30 mouse cellular contexts compared by ENCODE assay signal in genomic region chr9:101002841-101003240, GRCm38 (mm10).
"Had no signal": no experiment of that assay in that cellular context is flagged by ENCODE, and none has a peak within 500 bp of the region (broad histone marks: within the 10 kb centered on the region; RNA-seq: fewer than 3 reads in every experiment).

No protein-coding gene starts in this region.

- H3K27me3 ChIP-seq: limb, embryonic 12.5 days; limb, embryonic 13.5 days; limb, embryonic 15.5 days; liver, embryonic 12.5 days; liver, embryonic 13.5 days; liver, embryonic 15.5 days; lung, embryonic 15.5 days; megakaryocyte, embryonic 14.5 days; midbrain, embryonic 12.5 days; midbrain, embryonic 13.5 days; midbrain, embryonic 15.5 days; neural tube, embryonic 12.5 days had no signal

- H3K4me1 ChIP-seq: limb, embryonic 10.5 days; limb, embryonic 12.5 days; liver, embryonic 12.5 days; liver, embryonic 13.5 days; liver, embryonic 15.5 days; megakaryocyte, embryonic 14.5 days; midbrain, embryonic 10.5 days; midbrain, embryonic 12.5 days; midbrain, embryonic 13.5 days; midbrain, embryonic 15.5 days; neural tube, embryonic 12.5 days had no signal

- H3K9me3 ChIP-seq: limb, embryonic 10.5 days; liver, embryonic 13.5 days; liver, embryonic 15.5 days; lung, embryonic 15.5 days; midbrain, embryonic 10.5 days; midbrain, embryonic 13.5 days; midbrain, embryonic 15.5 days had no signal

- H3K36me3 ChIP-seq: midbrain, embryonic 15.5 days; neural tube, embryonic 12.5 days had no signal

- H3K9ac ChIP-seq: limb, embryonic 12.5 days; limb, embryonic 13.5 days; limb, embryonic 15.5 days; liver, embryonic 12.5 days; liver, embryonic 13.5 days; liver, embryonic 14.5 days; liver, embryonic 15.5 days; liver, postnatal 0 days; lung, embryonic 14.5 days; lung, embryonic 15.5 days; midbrain, embryonic 12.5 days; midbrain, embryonic 13.5 days; midbrain, embryonic 15.5 days; neural tube, embryonic 12.5 days had no signal

- H3K27ac ChIP-seq: limb, embryonic 10.5 days; limb, embryonic 12.5 days; limb, embryonic 13.5 days; limb, embryonic 15.5 days; liver, embryonic 12.5 days; liver, embryonic 13.5 days; liver, embryonic 14.5 days; liver, embryonic 15.5 days; lung, embryonic 15.5 days; macrophage; midbrain, embryonic 10.5 days; midbrain, embryonic 12.5 days; midbrain, embryonic 13.5 days; midbrain, embryonic 15.5 days; neural tube, embryonic 12.5 days had no signal

- H3K4me2 ChIP-seq: limb, embryonic 12.5 days; limb, embryonic 13.5 days; limb, embryonic 15.5 days; liver, embryonic 12.5 days; liver, embryonic 13.5 days; liver, embryonic 15.5 days; lung, embryonic 14.5 days; lung, embryonic 15.5 days; midbrain, embryonic 11.5 days; midbrain, embryonic 12.5 days; midbrain, embryonic 13.5 days; midbrain, embryonic 15.5 days; neural tube, embryonic 12.5 days had no signal

- ATAC-seq: liver, embryonic 12.5 days; liver, postnatal 0 days; lung, postnatal 0 days; midbrain, embryonic 13.5 days; midbrain, embryonic 15.5 days; midbrain, embryonic 16.5 days had no signal

- H3K4me3 ChIP-seq: limb, embryonic 10.5 days; limb, embryonic 12.5 days; limb, embryonic 13.5 days; limb, embryonic 15.5 days; liver, embryonic 12.5 days; liver, embryonic 13.5 days; liver, embryonic 15.5 days; lung, embryonic 15.5 days; megakaryocyte, embryonic 14.5 days; midbrain, embryonic 10.5 days; midbrain, embryonic 12.5 days; midbrain, embryonic 13.5 days; midbrain, embryonic 15.5 days; myocyte; neural tube, embryonic 12.5 days had no signal

- DNase-seq: left cerebral cortex, postnatal 4 days; liver; liver, embryonic 13.5 days; liver, postnatal 0 days; lung, adult 18-20 months; lung, adult 2 months; lung, embryonic 14.5 days; lung, postnatal 10 days; lung, postnatal 14 days; lung, postnatal 4 days; midbrain, embryonic 14.5 days had no signal
